Mouse (Mus musculus): ENCODE measurements around the gene Trim31. TPM values are rescaled to one million over a fixed set of nuclear protein-coding genes. Genes with fewer than 3 reads are reported as not detected.

The Trim31 gene
- total and polyA plus RNA-seq, 3 experiments = not detected

GRCm38 (mm10) chr17:36869955-36870810 is 27.7 kb upstream of the Trim31 start (continued):
- TF ChIP-seq GABPA (IDR thresholded peaks at IDR 0.05; ENCODE audit: low read depth, low read length) = no peak
- no peak for TF ChIP-seq SIN3A (IDR thresholded peaks at IDR 0.05; ENCODE audit: low read length)
- TF ChIP-seq RAD21 (IDR thresholded peaks at IDR 0.05; ENCODE audit: low read depth, low read length) = no peak
- no peak for TF ChIP-seq ZMIZ1 (IDR thresholded peaks at IDR 0.05; ENCODE audit: low read depth, low read length)
- TF ChIP-seq MEF2A (IDR thresholded peaks at IDR 0.05; ENCODE audit: extremely low read depth, insufficient replicate concordance, low read depth, low read length, poor library complexity, severe bottlenecking) = no peak
- no peak for TF ChIP-seq MYC (IDR thresholded peaks at IDR 0.05; ENCODE audit: low read depth, low read length)
- no peak for TF ChIP-seq ZNF384 (IDR thresholded peaks at IDR 0.05; ENCODE audit: low read depth, low read length)
- no peak for TF ChIP-seq RCOR1 (IDR thresholded peaks at IDR 0.05; ENCODE audit: low read depth, low read length)
- no peak for TF ChIP-seq E2F4 (IDR thresholded peaks at IDR 0.05; ENCODE audit: borderline replicate concordance, low read depth, low read length)
- no peak for TF ChIP-seq UBTF (IDR thresholded peaks at IDR 0.05; ENCODE audit: borderline replicate concordance, insufficient read depth, low read depth, low read length)

GRCm38 (mm10) chr17:36874636-36875035 is 23.3 kb upstream of the Trim31 start:
- Histone ChIP-seq H3K36me3 (ENCODE audit: control insufficient read depth in 1 of 2, insufficient read depth in 2 of 2, low read length in 2 of 2) (peaks cover 0 to 2% of the 10 kb centered on the region in 2 experiments; a peak in 3 of 4 replicates), H3K27ac (ENCODE audit: control insufficient read depth, low read depth, low read length) (no peak overlapping the region)

More at GRCm38 (mm10) chr17:36874636-36875035, 23.3 kb upstream of the Trim31 start:
- no peak overlapping the region for H3K4me3 ChIP-seq (ENCODE audit: control insufficient read depth in 1 of 2, insufficient read depth in 1 of 2, low read depth in 2 of 2, low read length in 2 of 2)
- no peak for DNase-seq (ENCODE audit: low read depth, low spot score)
- no peak overlapping the region for H3K9ac ChIP-seq (ENCODE audit: control insufficient read depth, low read depth, low read length, poor library complexity, severe bottlenecking)
- TF ChIP-seq MAX (IDR thresholded peaks at IDR 0.05; ENCODE audit: low read length) (no peak), TBP (IDR thresholded peaks at IDR 0.05; ENCODE audit: low read depth, low read length) (no peak), ZMIZ1 (IDR thresholded peaks at IDR 0.05; ENCODE audit: low read depth, low read length) (no peak), MAFK (IDR thresholded peaks at IDR 0.05; ENCODE audit: borderline replicate concordance, low read depth, low read length) (no peak), NELFE (IDR thresholded peaks at IDR 0.05; ENCODE audit: low read depth, low read length) (no peak), TAL1 (IDR thresholded peaks at IDR 0.05; ENCODE audit: low read length) (no peak), MYB (IDR thresholded peaks at IDR 0.05; ENCODE audit: low read depth, low read length) (no peak), EP300 (IDR thresholded peaks at IDR 0.05; ENCODE audit: low read depth in 1 of 2, low read length in 2 of 2) (no peak), POLR2A (IDR thresholded peaks at IDR 0.05; ENCODE audit: control insufficient read depth in 1 of 2, insufficient read depth in 1 of 2, low read depth in 1 of 2, low read length in 2 of 2, poor library complexity in 1 of 2) (no peak), SMC3 (IDR thresholded peaks at IDR 0.05; ENCODE audit: low read depth, low read length) (no peak), MYC (IDR thresholded peaks at IDR 0.05; ENCODE audit: low read depth, low read length) (no peak), JUND (IDR thresholded peaks at IDR 0.05; ENCODE audit: low read depth, low read length) (no peak), RAD21 (IDR thresholded peaks at IDR 0.05; ENCODE audit: low read depth, low read length) (no peak), BHLHE40 (IDR thresholded peaks at IDR 0.05; ENCODE audit: borderline replicate concordance, low read depth, low read length) (no peak), MEF2A (IDR thresholded peaks at IDR 0.05; ENCODE audit: extremely low read depth, insufficient replicate concordance, low read depth, low read length, poor library complexity, severe bottlenecking) (no peak), ZNF384 (IDR thresholded peaks at IDR 0.05; ENCODE audit: low read depth, low read length) (no peak), CTCF (IDR thresholded peaks at IDR 0.05 in 2 of 3, conservative IDR thresholded peaks at IDR 0.05 in 1 of 3; ENCODE audit: control insufficient read depth in 1 of 3, insufficient read depth in 1 of 3, low read depth in 2 of 3, low read length in 3 of 3, poor library complexity in 1 of 3, severe bottlenecking in 1 of 3) (no peak), E2F4 (IDR thresholded peaks at IDR 0.05; ENCODE audit: borderline replicate concordance, low read depth, low read length) (no peak)
- no peaks in the 10 kb centered on the region for H3K9me3 ChIP-seq (replicated peaks; ENCODE audit: insufficient read depth, low read length)
- peaks cover 6% of the 10 kb centered on the region for H3K79me2 ChIP-seq (ENCODE audit: control insufficient read depth, insufficient read depth, low read length, poor library complexity)
- no peaks in the 10 kb centered on the region for H3K27me3 ChIP-seq (ENCODE audit: control insufficient read depth in 1 of 2, insufficient read depth in 2 of 2, low read length in 2 of 2)
- no peaks in the 10 kb centered on the region for H3K4me1 ChIP-seq (ENCODE audit: control insufficient read depth in 1 of 2, insufficient read depth in 2 of 2, low read length in 2 of 2)

Data from MEL (cell line).